Mouse (Mus musculus) forebrain, embryonic 14.5 days (tissue): ENCODE measurements around the gene Lrrc61. TPM values are rescaled to one million over a fixed set of nuclear protein-coding genes. Genes with fewer than 3 reads are reported as not detected.

Source experiments
- ATAC-seq: fragments of 200-750 bp; cut with Nextera tagmentation; 2 replicates; pipeline ENCODE4 v1.8.0; 2017; ENCODE audit warnings: mild to moderate bottlenecking, moderate library complexity
- DNase-seq: peaks from one replicate; pipeline ENCODE4 v3.0.0-alpha.2; 2015; ENCODE audit warnings: low spot score
- H3K27ac ChIP-seq: fragments of 300-500 bp; sonication (generic); 2 replicates; pipeline ENCODE4 v1.5.1; 2014; ENCODE audit warnings: low read depth, mild to moderate bottlenecking, control low read depth, low read length, moderate library complexity
- H3K27me3 ChIP-seq: fragments of 300-500 bp; sonication (generic); replicated peaks from 2 replicates; pipeline ENCODE4 v1.6.1; 2014; ENCODE audit warnings: low read length, control low read depth, mixed read lengths; ENCODE audit not compliant: control insufficient read depth, insufficient read depth
- H3K36me3 ChIP-seq: fragments of 300-500 bp; sonication (generic); 2 replicates; pipeline ENCODE4 v1.6.1; 2014; ENCODE audit warnings: low read length, control low read depth; ENCODE audit not compliant: control insufficient read depth, insufficient read depth
- H3K4me1 ChIP-seq: fragments of 300-500 bp; sonication (generic); 2 replicates; pipeline ENCODE4 v1.6.1; 2014; ENCODE audit warnings: antibody characterized with exemption, low read length, control low read depth; ENCODE audit not compliant: control insufficient read depth, insufficient read depth
- H3K4me2 ChIP-seq: fragments of 300-500 bp; sonication (generic); 2 replicates; pipeline ENCODE4 v1.6.1; 2014; ENCODE audit warnings: mild to moderate bottlenecking, control low read depth, low read length
- H3K4me3 ChIP-seq: fragments of 300-500 bp; sonication (generic); 2 replicates; pipeline ENCODE4 v1.5.1; 2014; ENCODE audit warnings: low read depth, low read length, control low read depth
- H3K9ac ChIP-seq: fragments of 300-500 bp; sonication (generic); 2 replicates; pipeline ENCODE4 v1.6.1; 2014; ENCODE audit warnings: mild to moderate bottlenecking, low read length, control low read depth, moderate library complexity
- H3K9me3 ChIP-seq: fragments of 300-500 bp; sonication (generic); replicated peaks from 2 replicates; pipeline ENCODE4 v1.6.1; 2016; ENCODE audit warnings: low read length, control low read depth, mixed read lengths; ENCODE audit not compliant: control insufficient read depth
- WGBS: fragments of 180-500 bp; shearing (Covaris S2); extraction: QIAGEN DNeasy Blood & Tissue Kit; methylation state at CpG from one replicate; pipeline ENCODE4 v1.1.7; 2014; 5-methylcytosine and 5-hydroxymethylcytosine counted together
- polyA plus RNA-seq: library from polyadenylated mRNA; unstranded; fragments of >200 nt; fragmentation: Nextera tagmentation; extraction: Ambion mirVana; gene quantifications from 2 replicates; pipeline ENCODE4 v1.2.1, GENCODE M21; 2014

The Lrrc61 gene
- polyA plus RNA-seq, 1 experiment from 2014 or later: 10.7 TPM

DNA sequence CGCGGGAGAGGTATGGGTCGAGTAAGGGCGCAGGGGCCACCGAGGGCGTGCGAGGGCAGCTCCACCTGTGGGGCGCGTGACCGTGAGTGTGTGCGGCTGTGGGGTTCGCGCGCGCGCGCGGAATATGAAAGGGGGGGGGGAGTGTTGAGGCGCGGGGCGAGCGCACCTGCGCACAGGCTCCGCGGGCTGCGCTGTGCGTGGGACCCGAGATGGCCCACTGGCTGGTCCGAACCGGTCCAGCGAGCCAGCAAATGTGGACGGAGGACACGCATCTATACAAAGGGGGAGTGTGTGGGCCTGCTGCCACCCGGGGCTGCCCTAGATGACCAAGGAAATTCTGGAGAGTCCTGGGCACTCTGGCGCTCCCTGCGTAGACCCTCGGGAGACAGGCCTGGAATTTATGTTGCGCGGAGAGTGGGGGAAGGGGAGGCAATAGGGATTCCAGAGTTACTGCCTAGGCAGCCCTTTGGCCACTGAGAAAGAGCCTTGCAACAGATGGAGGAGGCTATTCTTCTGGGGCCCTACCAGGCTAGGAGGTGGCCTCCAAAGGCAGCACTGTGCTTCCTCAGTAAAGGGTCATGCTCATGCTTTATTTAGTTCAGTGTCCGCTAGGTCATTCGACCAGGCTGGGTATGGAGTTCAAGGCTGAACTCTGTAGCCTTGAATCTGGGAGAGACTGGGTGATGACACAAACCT lies 39.6 kb downstream of the Lrrc61 start:
- Histone ChIP-seq H3K27ac (peak overlapping the region; percentile 90), H3K27me3 (no peaks in the 10 kb centered on the region), H3K4me2 (peak overlapping the region; percentile 73), H3K36me3 (peaks cover 32% of the 10 kb centered on the region), H3K9ac (peak overlapping the region; percentile 86), H3K9me3 (peaks cover 18% of the 10 kb centered on the region; the same call in 1 of the 2 replicates), H3K4me1 (peaks cover 13% of the 10 kb centered on the region), H3K4me3 (peak overlapping the region; percentile 75)
- peak; percentile 66 for ATAC-seq
- DNase-seq: peak; percentile 63
- under 1% methylated on average over 37 of the region's 41 CpGs for WGBS

DNA sequence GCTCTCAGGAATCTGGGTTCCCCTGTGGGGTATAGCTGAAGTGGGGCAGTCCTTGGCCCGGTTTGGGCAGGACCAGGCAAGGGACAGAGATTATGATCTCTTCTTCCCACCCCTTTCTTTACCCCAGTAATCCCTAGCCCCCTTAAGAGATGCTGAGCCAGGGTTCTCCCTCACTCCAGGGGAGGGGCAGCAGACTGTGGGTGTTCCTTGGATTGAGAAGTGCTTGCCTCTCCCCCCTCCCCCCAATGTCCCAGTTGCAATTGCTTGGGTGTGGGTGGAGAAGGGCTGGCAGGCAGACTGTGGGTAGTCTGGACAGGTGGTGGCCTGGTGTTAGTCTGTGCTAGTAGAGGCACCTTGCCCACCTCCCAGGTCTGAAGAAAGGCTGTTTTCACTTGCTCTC lies 40.7 kb downstream of the Lrrc61 start:
- H3K4me1 ChIP-seq: peaks cover 13% of the 10 kb centered on the region
- H3K36me3 ChIP-seq: peaks cover 40% of the 10 kb centered on the region
- peak overlapping the region; percentile 86; the same call in 1 of the 2 replicates for H3K9ac ChIP-seq
- no peaks in the 10 kb centered on the region for H3K27me3 ChIP-seq
- 0 out of 2 replicates have a peak overlapping the region, but pooled peaks have one; percentile 75 for H3K4me3 ChIP-seq
- no peak for DNase-seq
- no peak overlapping the region for H3K27ac ChIP-seq
- peaks cover 18% of the 10 kb centered on the region; the same call in 1 of the 2 replicates for H3K9me3 ChIP-seq
- WGBS: 43% methylated on average over 1 of the region's 1 CpGs
- no peak for ATAC-seq
- peak overlapping the region; percentile 73 for H3K4me2 ChIP-seq

DNA sequence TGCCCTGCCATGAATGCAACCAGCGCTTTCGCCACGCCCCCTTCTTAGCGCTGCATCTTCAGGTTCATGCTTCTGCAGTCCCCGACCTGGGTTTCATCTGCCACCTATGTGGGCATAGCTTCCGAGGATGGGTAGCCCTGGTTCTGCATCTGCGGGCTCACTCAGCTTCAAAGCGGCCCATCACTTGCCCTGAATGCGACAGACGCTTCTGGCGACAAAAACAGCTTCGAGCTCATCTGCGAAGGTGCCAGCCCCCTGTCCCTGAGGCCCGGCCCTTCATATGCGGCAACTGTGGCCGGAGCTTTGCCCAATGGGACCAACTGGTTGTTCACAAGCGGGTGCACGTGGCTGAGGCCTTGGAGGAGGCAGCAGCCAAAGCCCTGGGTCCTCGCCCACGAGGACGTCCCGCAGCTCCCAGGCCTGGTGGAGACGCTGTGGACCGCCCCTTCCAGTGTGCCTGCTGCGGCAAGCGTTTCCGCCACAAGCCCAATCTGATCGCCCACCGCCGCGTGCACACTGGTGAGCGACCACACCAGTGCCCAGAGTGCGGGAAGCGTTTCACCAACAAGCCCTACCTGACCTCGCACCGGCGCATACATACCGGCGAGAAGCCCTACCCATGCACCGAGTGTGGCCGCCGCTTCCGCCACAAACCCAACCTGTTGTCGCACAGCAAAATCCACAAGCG lies 42.1 kb downstream of the Lrrc61 start:
- H3K9ac ChIP-seq: no peak overlapping the region
- peaks cover 18% of the 10 kb centered on the region; the same call in 1 of the 2 replicates for H3K9me3 ChIP-seq
- H3K36me3 ChIP-seq: peaks cover 40% of the 10 kb centered on the region
- H3K27me3 ChIP-seq: no peaks in the 10 kb centered on the region
- 96% methylated on average over 45 of the region's 45 CpGs for WGBS
- H3K4me3 ChIP-seq: no peak overlapping the region
- peaks cover 17% of the 10 kb centered on the region for H3K4me1 ChIP-seq
- no peak overlapping the region for H3K27ac ChIP-seq
- no peak overlapping the region for H3K4me2 ChIP-seq
- DNase-seq (no peak), ATAC-seq (no peak)

DNA sequence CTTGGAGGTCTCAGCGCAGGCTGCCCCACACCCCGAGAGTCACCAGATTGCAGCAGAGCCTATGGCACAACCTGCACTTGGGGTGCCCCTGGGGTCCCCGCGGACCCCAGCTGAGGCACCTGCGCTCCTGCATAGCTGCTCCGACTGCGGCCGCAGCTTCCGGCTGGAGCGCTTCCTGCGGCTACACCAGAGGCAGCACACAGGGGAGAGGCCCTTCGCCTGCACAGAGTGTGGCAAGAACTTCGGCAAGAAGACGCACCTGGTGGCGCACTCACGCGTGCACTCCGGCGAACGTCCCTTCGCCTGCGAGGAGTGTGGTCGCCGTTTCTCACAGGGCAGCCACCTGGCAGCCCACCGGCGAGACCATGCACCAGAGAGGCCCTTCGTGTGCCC lies 42.6 kb downstream of the Lrrc61 start:
- WGBS: 96% methylated on average over 27 of the region's 27 CpGs
- Histone ChIP-seq H3K9ac (no peak overlapping the region), H3K27me3 (no peaks in the 10 kb centered on the region), H3K9me3 (peaks cover 18% of the 10 kb centered on the region; the same call in 1 of the 2 replicates), H3K4me3 (no peak overlapping the region), H3K4me1 (peaks cover 17% of the 10 kb centered on the region), H3K4me2 (no peak overlapping the region), H3K27ac (no peak overlapping the region), H3K36me3 (peaks cover 40% of the 10 kb centered on the region)
- ATAC-seq (no peak), DNase-seq (no peak)

DNA sequence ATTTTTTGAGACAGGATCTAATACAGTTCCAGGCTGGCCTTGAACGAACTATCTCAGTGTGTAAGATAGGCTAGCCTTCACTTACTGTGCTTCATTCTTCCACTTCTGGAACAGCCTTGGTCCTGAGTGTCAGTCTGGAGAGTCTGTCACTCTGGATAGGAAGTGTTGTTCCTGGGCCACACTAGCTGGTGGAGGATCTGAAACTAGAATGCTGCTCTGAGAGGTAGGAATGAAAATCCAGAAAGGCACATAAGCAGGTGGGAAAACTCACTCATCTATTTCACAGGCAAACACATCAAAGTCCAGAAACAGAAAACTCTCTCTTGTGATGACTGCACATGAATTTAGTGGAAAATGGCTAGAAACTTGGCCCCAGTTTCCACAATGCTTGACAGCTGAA lies 46.0 kb downstream of the Lrrc61 start:
- DNase-seq (no peak), ATAC-seq (no peak)
- Histone ChIP-seq H3K4me1 (peaks cover 9% of the 10 kb centered on the region), H3K27ac (no peak overlapping the region; the same call in 1 of the 2 replicates), H3K4me3 (no peak overlapping the region), H3K27me3 (no peaks in the 10 kb centered on the region), H3K4me2 (no peak overlapping the region), H3K9ac (no peak overlapping the region), H3K36me3 (peaks cover 40% of the 10 kb centered on the region), H3K9me3 (peaks cover 18% of the 10 kb centered on the region; the same call in 1 of the 2 replicates)
- 84% methylated on average over 1 of the region's 1 CpGs for WGBS

DNA sequence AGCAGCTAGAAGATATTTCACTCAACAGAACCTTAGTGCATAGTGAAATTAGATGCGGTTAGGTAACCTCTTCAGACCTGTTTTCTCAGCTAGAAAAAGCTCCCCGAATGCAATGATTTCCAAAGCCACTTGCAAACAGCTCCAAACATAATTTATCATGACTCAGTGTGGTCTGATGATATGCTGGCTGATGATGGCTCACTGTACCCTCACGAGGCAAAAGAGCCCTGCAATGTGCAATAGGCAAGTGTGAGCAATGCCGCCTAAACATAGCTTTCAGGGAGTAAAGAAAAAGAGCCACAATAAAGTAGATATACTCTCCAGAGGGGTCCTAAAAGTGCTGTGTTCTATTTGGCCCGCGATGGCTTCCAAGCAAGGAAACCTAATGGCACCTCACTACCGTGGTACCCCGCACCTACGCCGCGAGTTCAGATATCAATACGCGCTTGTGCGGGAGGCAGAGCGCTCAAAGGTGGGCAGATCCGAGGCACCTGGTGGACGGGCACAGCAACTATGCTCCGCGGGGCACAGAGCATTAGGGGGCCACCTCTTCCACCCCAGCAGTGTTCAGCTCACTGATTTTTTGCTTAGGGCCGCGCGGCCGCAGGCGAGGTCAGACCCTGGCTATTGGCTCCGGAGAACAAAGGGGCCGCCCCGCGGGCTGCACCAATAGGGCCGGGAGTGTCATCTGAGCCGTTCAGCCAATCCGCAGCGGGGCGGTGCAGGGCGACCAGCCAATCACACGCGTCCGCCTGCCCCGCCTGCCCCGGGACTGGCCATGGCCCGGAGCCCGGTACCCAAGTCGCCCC lies 46.9 kb downstream of the Lrrc61 start, which contains the start of gene Zfp775:
Gene Zfp775 (plus strand): TSS at position 793 of the 809 bp plus-strand sequence.
- peak; percentile 98 for DNase-seq
- WGBS: 3% methylated on average over 42 of the region's 42 CpGs
- peaks cover 35% of the 10 kb centered on the region for H3K36me3 ChIP-seq
- H3K4me2 ChIP-seq: peak within 1 kb of the TSS; percentile 87
- peak; percentile 99 for ATAC-seq
- peak within 1 kb of the TSS; percentile 97 for H3K9ac ChIP-seq
- H3K4me1 ChIP-seq: peaks cover 9% of the 10 kb centered on the region
- H3K27me3 ChIP-seq: no peaks in the 10 kb centered on the region
- H3K27ac ChIP-seq: peak within 1 kb of the TSS; percentile 85
- peak within 1 kb of the TSS; percentile 76 for H3K4me3 ChIP-seq
- peaks cover 14% of the 10 kb centered on the region; the same call in 1 of the 2 replicates for H3K9me3 ChIP-seq

DNA sequence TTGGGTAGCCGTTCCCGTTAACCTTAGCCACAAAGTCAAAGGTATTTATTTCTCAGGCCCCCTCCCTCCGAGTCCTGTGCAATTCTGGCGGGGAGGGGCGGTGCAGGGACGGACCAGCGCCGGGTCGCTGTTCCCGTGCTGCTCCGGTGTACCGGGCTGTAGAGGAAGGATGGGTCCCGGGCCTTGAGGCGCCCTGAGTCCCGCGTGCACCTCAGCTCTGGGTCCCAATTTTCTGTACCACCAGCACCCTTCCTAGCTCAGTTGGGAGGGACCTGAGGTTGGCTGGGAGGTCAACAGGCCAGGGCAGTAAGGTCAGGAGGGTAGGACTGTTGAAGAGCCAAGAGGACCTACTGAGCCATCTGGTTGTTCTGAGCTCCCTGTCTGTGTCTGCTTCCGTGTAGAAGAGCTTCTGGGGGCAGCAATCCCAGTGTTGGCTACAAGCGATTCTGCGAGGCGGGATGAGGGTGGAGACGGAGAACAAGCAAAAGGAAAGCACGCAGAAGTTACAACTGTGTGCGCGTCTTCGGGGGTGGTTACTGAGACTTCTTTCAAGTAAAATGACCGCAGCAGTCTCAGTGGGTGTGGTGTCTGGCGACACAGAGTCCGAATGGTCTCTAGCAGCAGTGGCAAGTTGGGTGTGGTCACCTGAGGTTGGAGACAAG lies 47.6 kb downstream of the Lrrc61 start:
- Histone ChIP-seq H3K4me2 (peak overlapping the region; percentile 87), H3K36me3 (peaks cover 27% of the 10 kb centered on the region), H3K27ac (peak overlapping the region; percentile 83), H3K27me3 (no peaks in the 10 kb centered on the region), H3K9ac (peak overlapping the region; percentile 97), H3K4me1 (peaks cover 9% of the 10 kb centered on the region), H3K9me3 (peaks cover 7% of the 10 kb centered on the region; the same call in 1 of the 2 replicates), H3K4me3 (peak overlapping the region; percentile 76)
- peak; percentile 80 for ATAC-seq
- WGBS: under 1% methylated on average over 28 of the region's 28 CpGs
- DNase-seq: peak; percentile 46

DNA sequence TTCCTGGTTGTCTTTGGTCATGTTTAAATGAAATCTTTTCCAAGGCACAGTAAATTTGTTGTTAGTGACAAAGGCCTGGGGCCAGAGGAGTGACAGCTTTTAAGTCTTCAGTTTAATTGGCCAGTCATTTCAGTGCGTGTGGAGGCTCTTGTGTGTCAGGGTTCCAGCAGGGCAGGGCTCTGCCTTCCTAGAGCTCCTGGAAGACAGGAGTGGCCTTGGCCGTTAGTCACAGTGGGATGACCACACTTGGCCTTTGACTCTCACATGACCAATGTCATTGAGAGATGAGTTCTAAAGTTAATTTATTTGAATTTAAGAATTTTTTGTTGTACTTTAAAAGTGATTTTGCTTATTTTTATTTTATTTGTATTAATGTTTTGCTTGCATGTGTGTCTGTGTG lies 53.5 kb downstream of the Lrrc61 start:
- Histone ChIP-seq H3K9ac (no peak overlapping the region), H3K4me1 (no peaks in the 10 kb centered on the region; the same call in 1 of the 2 replicates), H3K4me3 (no peak overlapping the region), H3K27ac (no peak overlapping the region), H3K9me3 (no peaks in the 10 kb centered on the region), H3K36me3 (peaks cover under 1% of the 10 kb centered on the region; the same call in 1 of the 2 replicates), H3K4me2 (no peak overlapping the region), H3K27me3 (no peaks in the 10 kb centered on the region)
- ATAC-seq (no peak), DNase-seq (no peak)
- WGBS: 75% methylated on average over 2 of the region's 2 CpGs
